Mouse (Mus musculus) embryonic facial prominence, embryonic 14.5 days (tissue): ENCODE data around the gene Slc35a3. TPM values are rescaled to one million over a fixed set of nuclear protein-coding genes. Genes with fewer than 3 reads are reported as not detected.
"Not testable (repeated sequence)": the region's sequence is repeated elsewhere in the genome, so short reads cannot be mapped to it uniquely, and the experiment has no call there.

Experiments used
- ATAC-seq: fragments of 200-750 bp; cut with Nextera tagmentation; 2 replicates; pipeline ENCODE4 v1.8.0; 2017; ENCODE audit warnings: low read depth, moderate number of reproducible peaks, moderate TSS enrichment
- DNase-seq: peaks from one replicate; pipeline ENCODE4 v3.0.0-alpha.2; 2015; ENCODE audit warnings: low spot score
- H3K27ac ChIP-seq: fragments of 300-500 bp; sonication (generic); replicated peaks from 2 replicates; pipeline ENCODE4 v1.5.1; 2014; ENCODE audit warnings: low read depth, mild to moderate bottlenecking, low read length, moderate library complexity
- H3K27me3 ChIP-seq: fragments of 300-500 bp; sonication (generic); replicated peaks from 2 replicates; pipeline ENCODE4 v1.6.1; 2014; ENCODE audit warnings: low read length; ENCODE audit not compliant: control insufficient read depth, insufficient read depth
- H3K36me3 ChIP-seq: fragments of 300-500 bp; sonication (generic); 2 replicates; pipeline ENCODE4 v1.6.1; 2014; ENCODE audit warnings: low read length, mixed read lengths; ENCODE audit not compliant: control insufficient read depth, insufficient read depth
- H3K4me1 ChIP-seq: fragments of 300-500 bp; sonication (generic); 2 replicates; pipeline ENCODE4 v1.6.1; 2014; ENCODE audit warnings: antibody characterized with exemption, low read length; ENCODE audit not compliant: control insufficient read depth, insufficient read depth
- H3K4me2 ChIP-seq: fragments of 300-500 bp; sonication (generic); 2 replicates; pipeline ENCODE4 v1.6.1; 2014; ENCODE audit warnings: low read depth, mild to moderate bottlenecking, low read length, moderate library complexity, mixed read lengths
- H3K4me3 ChIP-seq: fragments of 300-500 bp; sonication (generic); 2 replicates; pipeline ENCODE4 v1.5.1; 2014; ENCODE audit warnings: low read depth, mild to moderate bottlenecking, low read length
- H3K9ac ChIP-seq: fragments of 300-500 bp; sonication (generic); 2 replicates; pipeline ENCODE4 v1.6.1; 2014; ENCODE audit warnings: low read depth, mild to moderate bottlenecking, low read length, moderate library complexity, mixed read lengths
- H3K9me3 ChIP-seq: fragments of 300-500 bp; sonication (generic); 2 replicates; pipeline ENCODE4 v1.6.1; 2016; ENCODE audit warnings: low read length; ENCODE audit not compliant: control insufficient read depth
- whole genome bisulfite sequencing: fragments of 180-500 bp; shearing (Covaris S2); extraction: QIAGEN DNeasy Blood & Tissue Kit; methylation state at CpG from one replicate; pipeline ENCODE4 v1.1.7; 2014; 5-methylcytosine and 5-hydroxymethylcytosine counted together
- polyA plus RNA-seq: library from polyadenylated mRNA; unstranded; fragments of >200 nt; fragmentation: Nextera tagmentation; extraction: Ambion mirVana; gene quantifications from 2 replicates; pipeline ENCODE4 v1.2.1, GENCODE M21; 2014

Gene Slc35a3
- polyA plus RNA-seq, 1 experiment from 2014 or later = 9.4 TPM

- H3K4me1 ChIP-seq = peaks cover 16% of the 10 kb centered on the region
- not testable (repeated sequence) for H3K9ac ChIP-seq, ATAC-seq, H3K27ac ChIP-seq, DNase-seq, H3K27me3 ChIP-seq, H3K4me3 ChIP-seq, H3K9me3 ChIP-seq, H3K4me2 ChIP-seq
- H3K36me3 ChIP-seq = peaks cover 16% of the 10 kb centered on the region; the same call in 1 of the 2 replicates
- 92% methylated on average over 11 of the region's 11 CpGs for WGBS
These were observed 58.6 kb downstream of the Slc35a3 start for GRCm38 (mm10) chr3:116654051-116654450.

DNA sequence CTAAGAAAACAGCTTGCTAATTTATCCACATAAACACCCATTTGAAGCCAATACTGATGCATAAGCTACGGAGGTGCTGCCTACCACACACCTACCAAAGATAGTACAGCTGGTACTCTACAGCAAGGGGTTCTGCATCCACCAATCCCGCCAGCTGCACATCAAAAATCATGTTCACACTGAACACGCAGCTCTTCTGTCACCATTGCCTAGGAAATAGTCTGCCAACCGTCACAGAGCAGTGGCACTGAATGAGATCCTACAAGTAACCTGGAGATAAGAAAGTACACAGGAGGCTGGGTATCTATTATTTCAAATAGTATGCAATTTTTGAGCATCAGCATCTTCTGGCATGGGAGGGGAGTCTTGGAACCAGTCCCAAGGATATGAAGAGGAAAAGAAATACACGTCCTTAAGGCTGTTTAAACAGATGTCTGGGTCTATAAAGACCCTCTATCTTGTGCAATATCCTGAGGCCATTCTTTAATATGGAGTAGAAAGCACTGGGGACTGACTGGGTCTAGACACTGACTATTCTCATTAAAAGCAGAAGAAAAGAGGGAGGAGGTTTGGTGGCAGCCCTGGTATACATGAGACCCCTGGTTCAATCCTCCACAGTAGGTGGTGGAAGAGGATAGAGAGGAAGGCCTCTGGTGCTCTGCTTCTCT is 59.2 kb downstream of the Slc35a3 start:
- Histone ChIP-seq H3K27ac (no peak overlapping the region), H3K4me1 (peaks cover 12% of the 10 kb centered on the region; the same call in 1 of the 2 replicates), H3K9me3 (no peaks in the 10 kb centered on the region), H3K36me3 (peaks cover 22% of the 10 kb centered on the region), H3K4me3 (no peak overlapping the region), H3K9ac (no peak overlapping the region), H3K27me3 (no peaks in the 10 kb centered on the region), H3K4me2 (no peak overlapping the region)
- ATAC-seq (no peak), DNase-seq (no peak)
- 75% methylated on average over 5 of the region's 5 CpGs for WGBS

DNA sequence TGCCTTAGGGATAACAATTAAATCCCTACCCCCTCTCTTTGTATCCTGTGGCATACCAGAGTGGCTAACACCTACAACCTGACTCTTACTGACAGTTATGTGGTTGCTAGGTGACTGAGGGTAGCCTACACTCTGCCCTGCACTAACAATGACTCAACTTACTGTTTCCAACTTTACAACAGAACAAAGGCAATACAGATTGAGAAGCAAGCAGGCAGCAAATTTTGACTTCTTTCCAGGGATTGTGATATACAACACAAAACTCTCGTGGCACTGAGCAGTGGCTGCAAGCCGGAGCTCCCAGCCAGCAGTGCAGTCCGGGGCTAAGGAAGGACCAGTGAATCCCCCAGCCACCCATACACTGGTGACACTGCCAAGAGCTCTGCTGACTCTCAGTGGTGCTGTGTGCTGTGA is 60.6 kb downstream of the Slc35a3 start:
- Histone ChIP-seq H3K4me3 (no peak overlapping the region), H3K9ac (no peak overlapping the region), H3K9me3 (no peaks in the 10 kb centered on the region), H3K36me3 (peaks cover 33% of the 10 kb centered on the region), H3K27ac (no peak overlapping the region), H3K4me2 (no peak overlapping the region), H3K27me3 (no peaks in the 10 kb centered on the region), H3K4me1 (peaks cover 3% of the 10 kb centered on the region; the same call in 1 of the 2 replicates)
- ATAC-seq = no peak
- peak; percentile 9 for DNase-seq
- WGBS = 57% methylated on average over 3 of the region's 3 CpGs

DNA sequence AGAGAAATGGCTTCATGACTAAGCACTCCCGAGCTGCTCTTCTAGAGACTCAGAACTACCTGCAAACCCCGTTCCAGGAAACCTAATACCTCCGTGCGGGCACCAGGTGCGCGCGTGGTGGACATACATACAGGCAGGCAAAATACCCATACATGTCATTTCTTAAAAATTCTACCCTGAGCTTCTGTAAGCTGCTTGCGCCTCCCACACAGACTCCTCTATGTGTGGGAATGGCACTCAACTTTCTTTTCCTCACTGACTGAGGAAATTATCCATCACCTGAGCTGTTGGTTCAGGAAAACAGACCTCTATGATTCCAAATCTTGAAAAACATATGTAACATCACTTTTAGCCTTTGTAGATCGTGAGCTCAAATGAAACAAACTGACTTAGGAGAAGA is 61.9 kb downstream of the Slc35a3 start:
- H3K27me3 ChIP-seq = no peaks in the 10 kb centered on the region
- no peak overlapping the region for H3K27ac ChIP-seq
- no peak for DNase-seq
- peaks cover 46% of the 10 kb centered on the region for H3K36me3 ChIP-seq
- WGBS = 93% methylated on average over 9 of the region's 9 CpGs
- no peak for ATAC-seq
- no peak overlapping the region for H3K9ac ChIP-seq
- no peak overlapping the region for H3K4me2 ChIP-seq
- no peaks in the 10 kb centered on the region for H3K4me1 ChIP-seq
- no peak overlapping the region for H3K4me3 ChIP-seq
- no peaks in the 10 kb centered on the region for H3K9me3 ChIP-seq

DNA sequence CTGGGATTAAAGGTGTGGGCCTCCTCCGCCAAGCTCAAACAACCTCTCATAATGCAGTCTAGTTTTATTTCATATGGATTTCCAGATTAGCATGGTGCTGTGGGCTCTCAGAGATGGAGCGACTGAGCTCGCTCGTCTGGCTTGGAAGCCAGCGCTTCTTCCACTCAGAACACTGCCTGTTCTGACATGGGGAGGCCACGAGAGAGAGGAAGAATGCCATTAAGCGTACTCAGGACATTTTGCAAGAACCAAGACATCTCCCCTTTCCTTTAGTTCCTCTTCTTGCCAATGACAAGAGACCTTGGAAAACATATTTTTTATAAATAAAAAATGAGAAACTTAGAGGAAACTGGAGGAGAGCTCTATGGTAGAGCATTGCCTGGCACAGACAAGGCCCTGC is 63.8 kb downstream of the Slc35a3 start:
- Histone ChIP-seq H3K27ac (no peak overlapping the region), H3K36me3 (peaks cover 63% of the 10 kb centered on the region), H3K4me1 (no peaks in the 10 kb centered on the region), H3K4me2 (no peak overlapping the region), H3K9ac (no peak overlapping the region), H3K4me3 (no peak overlapping the region), H3K27me3 (no peaks in the 10 kb centered on the region), H3K9me3 (no peaks in the 10 kb centered on the region)
- no peak for ATAC-seq
- WGBS = 91% methylated on average over 7 of the region's 7 CpGs
- DNase-seq = no peak

DNA sequence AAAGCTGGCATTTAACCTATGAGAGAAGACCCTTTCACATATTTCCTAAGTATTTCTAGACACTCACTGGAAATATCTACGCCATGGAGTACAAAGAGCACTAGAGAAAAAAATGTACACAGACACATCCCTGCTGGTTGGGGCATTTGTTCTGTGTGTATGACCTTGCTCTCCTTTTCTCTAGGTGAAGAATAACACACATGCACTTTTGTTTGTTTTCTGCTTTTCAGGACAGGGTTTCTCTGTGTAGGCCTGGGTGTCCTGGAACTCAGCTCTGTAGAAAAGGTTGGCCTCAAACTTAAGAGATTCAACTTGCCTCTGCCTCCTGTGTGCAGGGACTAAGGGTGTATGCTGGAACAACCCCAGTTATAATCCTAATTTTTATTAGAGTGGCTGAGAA is 66.2 kb downstream of the Slc35a3 start:
- H3K4me2 ChIP-seq = no peak overlapping the region
- ATAC-seq = no peak
- peaks cover 87% of the 10 kb centered on the region for H3K36me3 ChIP-seq
- H3K27ac ChIP-seq = no peak overlapping the region
- H3K4me3 ChIP-seq = no peak overlapping the region
- no peaks in the 10 kb centered on the region for H3K9me3 ChIP-seq
- no peaks in the 10 kb centered on the region for H3K27me3 ChIP-seq
- H3K9ac ChIP-seq = no peak overlapping the region
- no peaks in the 10 kb centered on the region for H3K4me1 ChIP-seq
- 90% methylated on average over 1 of the region's 1 CpGs for WGBS
- DNase-seq = no peak

GRCm38 (mm10) chr3:116642373-116642772 is 70.3 kb downstream of the Slc35a3 start:
- ATAC-seq (no peak), DNase-seq (no peak)
- H3K9ac ChIP-seq = no peak overlapping the region
- no peaks in the 10 kb centered on the region for H3K4me1 ChIP-seq
- H3K4me3 ChIP-seq = no peak overlapping the region
- H3K27me3 ChIP-seq = no peaks in the 10 kb centered on the region
- H3K9me3 ChIP-seq = no peaks in the 10 kb centered on the region
- peaks cover 94% of the 10 kb centered on the region for H3K36me3 ChIP-seq
- H3K4me2 ChIP-seq = no peak overlapping the region
- WGBS = 88% methylated on average over 2 of the region's 2 CpGs
- H3K27ac ChIP-seq = no peak overlapping the region

DNA sequence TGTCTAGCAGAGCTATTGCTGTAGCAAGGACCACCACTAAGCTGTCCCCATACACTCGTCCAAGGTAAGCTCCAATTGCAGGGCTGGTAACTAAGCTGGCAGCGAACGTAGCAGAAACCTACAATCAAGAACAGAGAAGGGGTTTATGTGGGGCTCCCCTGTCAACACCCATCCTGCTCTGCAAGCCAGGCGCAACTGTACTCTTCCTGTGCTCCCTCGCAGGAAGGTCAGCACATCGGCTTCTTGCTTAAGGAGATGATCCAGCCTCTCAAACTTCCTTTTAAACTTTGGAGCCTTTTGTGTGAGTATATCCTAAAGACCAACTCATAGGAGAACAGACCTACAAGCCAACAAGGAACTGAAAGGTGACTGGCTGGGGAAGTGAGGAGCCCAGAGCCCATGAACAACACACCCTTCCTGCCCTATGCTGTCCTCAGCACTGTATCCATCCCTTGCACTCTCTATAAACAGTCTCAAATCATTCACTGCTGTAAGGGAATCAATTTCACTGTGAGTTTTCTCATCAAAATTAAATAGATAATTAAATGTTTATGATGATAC is 70.7 kb downstream of the Slc35a3 start:
- no peak overlapping the region for H3K27ac ChIP-seq
- ATAC-seq = no peak
- peaks cover 95% of the 10 kb centered on the region for H3K36me3 ChIP-seq
- DNase-seq = no peak
- H3K27me3 ChIP-seq = no peaks in the 10 kb centered on the region
- no peaks in the 10 kb centered on the region for H3K4me1 ChIP-seq
- 90% methylated on average over 6 of the region's 6 CpGs for WGBS
- H3K4me3 ChIP-seq = no peak overlapping the region
- no peak overlapping the region for H3K9ac ChIP-seq
- no peak overlapping the region for H3K4me2 ChIP-seq
- H3K9me3 ChIP-seq = no peaks in the 10 kb centered on the region

GRCm38 (mm10) chr3:116640024-116640423 is 72.6 kb downstream of the Slc35a3 start:
- ATAC-seq (no peak), DNase-seq (no peak)
- H3K4me2 ChIP-seq = no peak overlapping the region
- H3K36me3 ChIP-seq = peaks cover 95% of the 10 kb centered on the region
- no peak overlapping the region for H3K27ac ChIP-seq
- H3K9me3 ChIP-seq = no peaks in the 10 kb centered on the region
- 88% methylated on average over 1 of the region's 1 CpGs for WGBS
- H3K4me1 ChIP-seq = no peaks in the 10 kb centered on the region
- no peak overlapping the region for H3K9ac ChIP-seq
- no peaks in the 10 kb centered on the region for H3K27me3 ChIP-seq
- no peak overlapping the region for H3K4me3 ChIP-seq
